Mouse (Mus musculus): ENCODE data around the gene Taldo1. TPM values are rescaled to one million over a fixed set of nuclear protein-coding genes. Genes with fewer than 3 reads are reported as not detected.
A peak's percentile ranks its signal among the peaks of the same experiment; 100 is the strongest.

Gene Taldo1
- polyA plus RNA-seq, 1 experiment from 2014 or later = 384 TPM

GRCm38 (mm10) chr7:141432186-141432611, 40.2 kb downstream of the Taldo1 start:
- 90% methylated on average over 8 of the region's 8 CpGs for WGBS
- no peak overlapping the region for H3K9ac ChIP-seq (ENCODE audit: low read length)
- no peak overlapping the region for H3K4me3 ChIP-seq (ENCODE audit: low read depth, low read length)
- peaks cover 24% of the 10 kb centered on the region for H3K4me1 ChIP-seq (replicated peaks; ENCODE audit: control insufficient read depth, insufficient read depth, low read length)
- H3K27ac ChIP-seq (ENCODE audit: low read depth, low read length) = no peak overlapping the region
- no peak for ATAC-seq (replicated peaks; ENCODE audit: low FRiP score)
- no peaks in the 10 kb centered on the region for H3K27me3 ChIP-seq (ENCODE audit: control insufficient read depth, insufficient read depth, low read length)
- DNase-seq (ENCODE audit: low spot score) = no peak
- H3K36me3 ChIP-seq (ENCODE audit: control insufficient read depth, insufficient read depth, low read length) = peaks cover 3% of the 10 kb centered on the region; the same call in 1 of the 2 replicates
- no peak overlapping the region for H3K4me2 ChIP-seq (ENCODE audit: low read depth, low read length, severe bottlenecking)
- H3K9me3 ChIP-seq (ENCODE audit: control insufficient read depth, low read length) = no peaks in the 10 kb centered on the region

- WGBS = 94% methylated on average over 6 of the region's 6 CpGs
- Histone ChIP-seq H3K4me2 (ENCODE audit: low read depth, low read length, severe bottlenecking) (no peak overlapping the region), H3K9ac (ENCODE audit: low read length) (no peak overlapping the region; the same call in 1 of the 2 replicates), H3K9me3 (ENCODE audit: control insufficient read depth, low read length) (no peaks in the 10 kb centered on the region), H3K27me3 (ENCODE audit: control insufficient read depth, insufficient read depth, low read length) (no peaks in the 10 kb centered on the region), H3K36me3 (ENCODE audit: control insufficient read depth, insufficient read depth, low read length) (peaks cover 3% of the 10 kb centered on the region; the same call in 1 of the 2 replicates), H3K27ac (ENCODE audit: low read depth, low read length) (no peak overlapping the region), H3K4me1 (replicated peaks; ENCODE audit: control insufficient read depth, insufficient read depth, low read length) (peaks cover 26% of the 10 kb centered on the region), H3K4me3 (ENCODE audit: low read depth, low read length) (no peak overlapping the region)
- DNase-seq (ENCODE audit: low spot score) = no peak
- no peak for ATAC-seq (replicated peaks; ENCODE audit: low FRiP score)
These were observed 40.9 kb downstream of the Taldo1 start for GRCm38 (mm10) chr7:141432741-141433516.

GRCm38 (mm10) chr7:141433517-141434400, 41.8 kb downstream of the Taldo1 start:
- H3K9ac ChIP-seq (ENCODE audit: low read length) = peak overlapping the region; percentile 65
- H3K9me3 ChIP-seq (ENCODE audit: control insufficient read depth, low read length) = no peaks in the 10 kb centered on the region
- peak overlapping the region; percentile 74 for H3K4me2 ChIP-seq (ENCODE audit: low read depth, low read length, severe bottlenecking)
- H3K4me1 ChIP-seq (replicated peaks; ENCODE audit: control insufficient read depth, insufficient read depth, low read length) = peaks cover 25% of the 10 kb centered on the region
- peaks cover 5% of the 10 kb centered on the region; the same call in 1 of the 2 replicates for H3K36me3 ChIP-seq (ENCODE audit: control insufficient read depth, insufficient read depth, low read length)
- no peaks in the 10 kb centered on the region for H3K27me3 ChIP-seq (ENCODE audit: control insufficient read depth, insufficient read depth, low read length)
- peak overlapping the region; percentile 43 for H3K4me3 ChIP-seq (ENCODE audit: low read depth, low read length)
- WGBS = 75% methylated on average over 15 of the region's 15 CpGs
- H3K27ac ChIP-seq (ENCODE audit: low read depth, low read length) = 0 out of 2 replicates have a peak overlapping the region, but pooled peaks have one; percentile 64
- DNase-seq (ENCODE audit: low spot score) (no peak), ATAC-seq (replicated peaks; ENCODE audit: low FRiP score) (no peak)

- WGBS = 20% methylated on average over 8 of the region's 8 CpGs
- DNase-seq (ENCODE audit: low spot score) = no peak
- peaks cover 23% of the 10 kb centered on the region for H3K4me1 ChIP-seq (replicated peaks; ENCODE audit: control insufficient read depth, insufficient read depth, low read length)
These were observed 42.5 kb downstream of the Taldo1 start for GRCm38 (mm10) chr7:141434464-141434863.

GRCm38 (mm10) chr7:141435129-141435855, 43.3 kb downstream of the Taldo1 start:
- Histone ChIP-seq H3K27ac (ENCODE audit: low read depth, low read length) (peak overlapping the region; percentile 64; the same call in 1 of the 2 replicates), H3K4me1 (replicated peaks; ENCODE audit: control insufficient read depth, insufficient read depth, low read length) (peaks cover 22% of the 10 kb centered on the region), H3K9ac (ENCODE audit: low read length) (peak overlapping the region; percentile 65), H3K9me3 (ENCODE audit: control insufficient read depth, low read length) (no peaks in the 10 kb centered on the region), H3K36me3 (ENCODE audit: control insufficient read depth, insufficient read depth, low read length) (peaks cover 5% of the 10 kb centered on the region; the same call in 1 of the 2 replicates), H3K4me2 (ENCODE audit: low read depth, low read length, severe bottlenecking) (peak overlapping the region; percentile 74), H3K4me3 (ENCODE audit: low read depth, low read length) (peak overlapping the region; percentile 43), H3K27me3 (ENCODE audit: control insufficient read depth, insufficient read depth, low read length) (no peaks in the 10 kb centered on the region)
- WGBS = 4% methylated on average over 17 of the region's 17 CpGs
- ATAC-seq (replicated peaks; ENCODE audit: low FRiP score) (0 out of 2 replicates have a peak, but pooled peaks have one; percentile 6), DNase-seq (ENCODE audit: low spot score) (peak; percentile 79)

More at GRCm38 (mm10) chr7:141434464-141434863, 42.5 kb downstream of the Taldo1 start:
- H3K4me3 ChIP-seq (ENCODE audit: low read depth, low read length) = peak overlapping the region; percentile 43
- H3K9me3 ChIP-seq (ENCODE audit: control insufficient read depth, low read length) = no peaks in the 10 kb centered on the region
- peak overlapping the region; percentile 74 for H3K4me2 ChIP-seq (ENCODE audit: low read depth, low read length, severe bottlenecking)
- peaks cover 5% of the 10 kb centered on the region; the same call in 1 of the 2 replicates for H3K36me3 ChIP-seq (ENCODE audit: control insufficient read depth, insufficient read depth, low read length)
- H3K27me3 ChIP-seq (ENCODE audit: control insufficient read depth, insufficient read depth, low read length) = no peaks in the 10 kb centered on the region
- no peak for ATAC-seq (replicated peaks; ENCODE audit: low FRiP score)
- H3K27ac ChIP-seq (ENCODE audit: low read depth, low read length) = peak overlapping the region; percentile 64
- H3K9ac ChIP-seq (ENCODE audit: low read length) = peak overlapping the region; percentile 65

- H3K9ac ChIP-seq (ENCODE audit: low read length) = no peak overlapping the region
- peaks cover 2% of the 10 kb centered on the region; the same call in 1 of the 2 replicates for H3K36me3 ChIP-seq (ENCODE audit: control insufficient read depth, insufficient read depth, low read length)
- DNase-seq (ENCODE audit: low spot score) = peak; percentile 47
- no peaks in the 10 kb centered on the region for H3K27me3 ChIP-seq (ENCODE audit: control insufficient read depth, insufficient read depth, low read length)
- no peaks in the 10 kb centered on the region for H3K9me3 ChIP-seq (ENCODE audit: control insufficient read depth, low read length)
- H3K4me2 ChIP-seq (ENCODE audit: low read depth, low read length, severe bottlenecking) = no peak overlapping the region
- H3K27ac ChIP-seq (ENCODE audit: low read depth, low read length) = no peak overlapping the region
- H3K4me3 ChIP-seq (ENCODE audit: low read depth, low read length) = no peak overlapping the region
- WGBS = 77% methylated on average over 9 of the region's 9 CpGs
- peaks cover 22% of the 10 kb centered on the region for H3K4me1 ChIP-seq (replicated peaks; ENCODE audit: control insufficient read depth, insufficient read depth, low read length)
- no peak for ATAC-seq (replicated peaks; ENCODE audit: low FRiP score)
These were observed 44.0 kb downstream of the Taldo1 start for GRCm38 (mm10) chr7:141435856-141436522.

GRCm38 (mm10) chr7:141436523-141436892, 44.5 kb downstream of the Taldo1 start:
- Histone ChIP-seq H3K27me3 (ENCODE audit: control insufficient read depth, insufficient read depth, low read length) (no peaks in the 10 kb centered on the region; the same call in 1 of the 2 replicates), H3K9me3 (ENCODE audit: control insufficient read depth, low read length) (no peaks in the 10 kb centered on the region), H3K9ac (ENCODE audit: low read length) (peak overlapping the region; percentile 81), H3K4me2 (ENCODE audit: low read depth, low read length, severe bottlenecking) (peak overlapping the region; percentile 96), H3K4me1 (replicated peaks; ENCODE audit: control insufficient read depth, insufficient read depth, low read length) (peaks cover 22% of the 10 kb centered on the region), H3K36me3 (ENCODE audit: control insufficient read depth, insufficient read depth, low read length) (peaks cover 2% of the 10 kb centered on the region; the same call in 1 of the 2 replicates), H3K27ac (ENCODE audit: low read depth, low read length) (no peak overlapping the region), H3K4me3 (ENCODE audit: low read depth, low read length) (peak overlapping the region; percentile 58)
- DNase-seq (ENCODE audit: low spot score) = no peak
- no peak for ATAC-seq (replicated peaks; ENCODE audit: low FRiP score)
- WGBS = 49% methylated on average over 2 of the region's 2 CpGs

Data from forebrain, embryonic 11.5 days (tissue).